Mouse (Mus musculus) ovary, postnatal 14 days (tissue): ENCODE results near the gene Pea15a.

ENCODE experiments used
- DNase-seq: peaks from one replicate; pipeline ENCODE4 v3.0.0; 2022; ENCODE audit warnings: low spot score

The Pea15a gene

GRCm38 (mm10) chr1:172179102-172179501 is 27.5 kb downstream of the Pea15a start:
- no peak for DNase-seq

GRCm38 (mm10) chr1:172177791-172178190 is 28.8 kb downstream of the Pea15a start:
- DNase-seq, result no peak

- DNase-seq, result no peak
These were observed 33.4 kb downstream of the Pea15a start for GRCm38 (mm10) chr1:172173181-172173580.

GRCm38 (mm10) chr1:172172381-172172780 is 34.2 kb downstream of the Pea15a start:
- DNase-seq, result no peak

- no peak for DNase-seq
These were observed 36.8 kb downstream of the Pea15a start for GRCm38 (mm10) chr1:172169809-172170208.

- no peak for DNase-seq
These were observed 38.7 kb downstream of the Pea15a start for GRCm38 (mm10) chr1:172167911-172168310.

GRCm38 (mm10) chr1:172162959-172163358 is 43.6 kb downstream of the Pea15a start:
- DNase-seq, result no peak

- no peak for DNase-seq
These were observed 44.6 kb downstream of the Pea15a start for GRCm38 (mm10) chr1:172162009-172162408.

- no peak for DNase-seq
These were observed 46.1 kb downstream of the Pea15a start for GRCm38 (mm10) chr1:172160508-172160907.

GRCm38 (mm10) chr1:172159970-172160369 is 46.6 kb downstream of the Pea15a start:
- DNase-seq, result no peak

- no peak for DNase-seq
These were observed 51.1 kb downstream of the Pea15a start for GRCm38 (mm10) chr1:172155518-172155917.

GRCm38 (mm10) chr1:172154536-172154935 is 52.1 kb downstream of the Pea15a start:
- DNase-seq, result no peak

GRCm38 (mm10) chr1:172148955-172149815 is 57.4 kb downstream of the Pea15a start:
- DNase-seq, result no peak

- DNase-seq, result no peak
These were observed 58.2 kb downstream of the Pea15a start for GRCm38 (mm10) chr1:172148279-172148954.

- DNase-seq, result peak; percentile 96
These were observed 58.7 kb downstream of the Pea15a start, which contains the start of gene Dcaf8 for GRCm38 (mm10) chr1:172147835-172148278. TSS of gene Dcaf8 (plus strand) at chr1:172148084.
